Mouse (Mus musculus) lung, adult 2 months (tissue): ENCODE data around the gene Etfrf1. TPM values are rescaled to one million over a fixed set of nuclear protein-coding genes. Genes with fewer than 3 reads are reported as not detected.

ENCODE experiments used
- DNase-seq: peaks from one replicate; pipeline ENCODE4 v3.0.0; 2022
- H3K4me1 ChIP-seq: fragments of 200-500 bp; 2 replicates; pipeline ENCODE4 v1.6.1; 2011; ENCODE audit warnings: low read length; ENCODE audit not compliant: control insufficient read depth, insufficient read depth
- H3K4me3 ChIP-seq: fragments of 200-500 bp; replicated peaks from 2 replicates; pipeline ENCODE3; 2011; ENCODE audit warnings: low read depth, mild to moderate bottlenecking, control low read depth, low read length; ENCODE audit errors: extremely low read depth
- CTCF ChIP-seq: fragments of 200-500 bp; IDR thresholded peaks from 2 replicates; pipeline ENCODE4 v1.5.1; 2011; ENCODE audit warnings: mild to moderate bottlenecking, low read length, control low read depth; ENCODE audit not compliant: insufficient read depth
- POLR2A ChIP-seq: fragments of 200-500 bp; IDR thresholded peaks from 2 replicates; pipeline ENCODE4 v1.6.1; 2011; ENCODE audit warnings: low read depth, mild to moderate bottlenecking, control low read depth, low read length, borderline replicate concordance; ENCODE audit errors: extremely low read depth
- WGBS: fragments of 180-500 bp; shearing (Covaris S2); methylation state at CpG from one replicate; pipeline ENCODE4 v1.1.7; 2018; 5-methylcytosine and 5-hydroxymethylcytosine counted together
- polyA plus RNA-seq: library from polyadenylated mRNA; depleted of rRNA; stranded (reverse); fragments of >200 nt; gene quantifications from 2 replicates; pipeline ENCODE4 v1.2.3, GENCODE M21; 2012; rRNA removed

Gene Etfrf1
- 3.7 and 8.3 TPM in 2 replicates for polyA plus RNA-seq

- DNase-seq, result peak; percentile 96
- WGBS, result under 1% methylated on average over 36 of the region's 36 CpGs
- Histone ChIP-seq H3K4me3 (peak within 1 kb of the TSS; percentile 84), H3K4me1 (no peaks in the 10 kb centered on the region; the same call in 1 of the 2 replicates)
- TF ChIP-seq CTCF (no peak), POLR2A (peak; percentile 93; the same call in 1 of the 2 replicates)
Measured at GRCm38 (mm10) chr6:145210816-145211338, at the start of gene Etfrf1, which contains the start of gene Casc1. Gene Etfrf1 (plus strand): TSS chr6:145211134. Gene Casc1 (minus strand): TSS chr6:145211005.

- Histone ChIP-seq H3K4me1 (peaks cover 5% of the 10 kb centered on the region), H3K4me3 (no peak overlapping the region)
- WGBS, result 70% methylated on average over 14 of the region's 14 CpGs
- no peak for DNase-seq
- TF ChIP-seq CTCF (no peak), POLR2A (no peak)
Measured at GRCm38 (mm10) chr6:145171892-145172606, 38.9 kb upstream of the Etfrf1 start.

DNA sequence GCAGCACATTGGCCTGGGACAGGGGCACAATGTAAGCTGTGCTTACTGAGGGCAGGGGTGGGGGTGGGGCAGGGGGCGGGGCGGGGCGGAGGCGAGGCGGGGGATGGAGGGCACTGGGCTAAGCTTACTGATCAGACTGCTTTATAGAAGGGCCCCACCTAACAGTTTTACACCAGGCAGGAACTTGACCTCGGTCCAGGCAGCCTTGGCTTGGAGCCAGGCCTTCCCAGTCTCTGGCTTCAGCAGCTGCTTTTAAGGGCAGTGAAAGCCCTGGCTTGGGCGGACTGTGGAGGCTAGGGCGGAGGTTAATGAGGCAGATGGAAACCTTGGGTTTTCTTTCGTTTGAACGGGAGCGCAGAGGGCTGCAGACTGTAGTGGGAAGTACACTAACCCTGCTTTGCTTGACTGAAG, 37.1 kb upstream of the Etfrf1 start:
- peak; percentile 76 for DNase-seq
- Histone ChIP-seq H3K4me3 (no peak overlapping the region), H3K4me1 (peaks cover 5% of the 10 kb centered on the region)
- WGBS, result 15% methylated on average over 7 of the region's 11 CpGs
- TF ChIP-seq CTCF (no peak), POLR2A (no peak)

GRCm38 (mm10) chr6:145175571-145175981, 35.4 kb upstream of the Etfrf1 start:
- H3K4me3 ChIP-seq, result no peak overlapping the region
- no peak for TF ChIP-seq POLR2A
- TF ChIP-seq CTCF, result no peak
- no peak for DNase-seq
- WGBS, result 41% methylated on average over 9 of the region's 9 CpGs
- peaks cover 5% of the 10 kb centered on the region for H3K4me1 ChIP-seq

DNA sequence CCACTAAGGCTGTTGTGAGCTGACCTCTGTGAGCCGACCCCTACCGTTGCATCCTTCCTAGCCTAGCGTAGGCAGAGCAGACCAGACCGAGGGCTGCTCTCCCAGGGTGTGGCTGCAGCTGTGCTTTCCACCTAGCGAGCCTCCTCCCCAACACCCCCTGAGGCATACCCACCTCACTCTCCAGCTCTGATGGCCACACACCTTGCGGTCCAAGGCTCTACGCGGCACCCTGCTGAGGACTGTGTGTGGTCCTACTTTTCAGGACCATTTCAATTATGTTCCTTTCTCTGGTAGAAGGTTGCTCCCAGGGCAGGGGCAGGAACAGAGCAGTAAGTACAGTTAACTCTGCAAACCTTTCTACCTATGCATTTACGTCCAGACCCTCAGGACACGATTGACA, 34.5 kb upstream of the Etfrf1 start:
- TF ChIP-seq CTCF (no peak), POLR2A (no peak)

DNA sequence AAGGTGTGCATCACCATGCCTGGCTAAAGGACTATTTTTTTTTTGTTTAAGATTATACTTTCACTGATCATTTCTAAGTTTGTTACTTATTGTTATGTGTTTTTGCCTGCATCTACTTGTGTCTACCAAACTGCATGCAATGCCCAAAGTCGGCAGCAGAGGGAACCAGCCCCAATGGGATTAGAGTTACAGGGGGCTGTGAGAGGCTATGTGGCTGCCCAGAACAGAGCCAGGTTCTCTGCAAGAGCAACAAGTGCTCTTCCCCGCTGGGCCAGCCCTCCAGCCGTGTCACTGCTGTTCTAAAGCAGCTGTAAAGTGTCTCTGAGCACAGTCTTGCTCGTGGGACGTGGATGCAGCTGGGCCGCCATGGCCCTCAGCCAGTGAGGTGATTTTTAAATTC, 31.3 kb upstream of the Etfrf1 start:
- TF ChIP-seq CTCF (peak; percentile 66), POLR2A (no peak)
- Histone ChIP-seq H3K4me3 (no peak overlapping the region), H3K4me1 (no peaks in the 10 kb centered on the region)
- peak; percentile 56 for DNase-seq
- WGBS, result 41% methylated on average over 6 of the region's 6 CpGs

More for the DNA sequence above, 34.5 kb upstream of the Etfrf1 start:
- 81% methylated on average over 10 of the region's 10 CpGs for WGBS
- no peak for DNase-seq
- H3K4me3 ChIP-seq, result no peak overlapping the region
- H3K4me1 ChIP-seq, result peaks cover 5% of the 10 kb centered on the region

GRCm38 (mm10) chr6:145182044-145182443, 28.9 kb upstream of the Etfrf1 start:
- WGBS, result 36% methylated on average over 8 of the region's 8 CpGs
- H3K4me3 ChIP-seq, result no peak overlapping the region
- no peaks in the 10 kb centered on the region for H3K4me1 ChIP-seq
- DNase-seq, result no peak
- TF ChIP-seq POLR2A, result no peak
- TF ChIP-seq CTCF, result no peak

DNA sequence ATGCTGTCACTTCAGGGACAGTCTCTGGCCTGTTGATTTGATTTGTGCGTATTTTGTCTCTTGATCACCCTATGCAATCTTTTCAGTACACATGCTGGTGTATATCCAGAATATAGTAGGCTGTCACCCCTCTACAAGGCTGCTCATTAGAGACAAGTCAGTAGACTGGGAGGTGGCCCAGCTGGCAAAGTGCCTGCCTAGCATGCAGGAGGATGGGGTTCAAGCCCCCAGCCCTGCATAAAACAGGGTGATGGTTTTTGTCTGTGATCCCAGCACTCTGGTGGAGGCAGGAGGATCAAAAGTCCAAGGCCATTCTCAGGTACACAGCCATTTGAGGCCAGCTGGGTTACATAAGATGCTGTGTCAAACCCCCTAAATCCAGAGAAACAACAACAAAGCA, 24.8 kb upstream of the Etfrf1 start:
- Histone ChIP-seq H3K4me1 (no peaks in the 10 kb centered on the region), H3K4me3 (no peak overlapping the region)
- DNase-seq, result no peak
- 89% methylated on average over 1 of the region's 1 CpGs for WGBS
- no peak for TF ChIP-seq POLR2A

DNA sequence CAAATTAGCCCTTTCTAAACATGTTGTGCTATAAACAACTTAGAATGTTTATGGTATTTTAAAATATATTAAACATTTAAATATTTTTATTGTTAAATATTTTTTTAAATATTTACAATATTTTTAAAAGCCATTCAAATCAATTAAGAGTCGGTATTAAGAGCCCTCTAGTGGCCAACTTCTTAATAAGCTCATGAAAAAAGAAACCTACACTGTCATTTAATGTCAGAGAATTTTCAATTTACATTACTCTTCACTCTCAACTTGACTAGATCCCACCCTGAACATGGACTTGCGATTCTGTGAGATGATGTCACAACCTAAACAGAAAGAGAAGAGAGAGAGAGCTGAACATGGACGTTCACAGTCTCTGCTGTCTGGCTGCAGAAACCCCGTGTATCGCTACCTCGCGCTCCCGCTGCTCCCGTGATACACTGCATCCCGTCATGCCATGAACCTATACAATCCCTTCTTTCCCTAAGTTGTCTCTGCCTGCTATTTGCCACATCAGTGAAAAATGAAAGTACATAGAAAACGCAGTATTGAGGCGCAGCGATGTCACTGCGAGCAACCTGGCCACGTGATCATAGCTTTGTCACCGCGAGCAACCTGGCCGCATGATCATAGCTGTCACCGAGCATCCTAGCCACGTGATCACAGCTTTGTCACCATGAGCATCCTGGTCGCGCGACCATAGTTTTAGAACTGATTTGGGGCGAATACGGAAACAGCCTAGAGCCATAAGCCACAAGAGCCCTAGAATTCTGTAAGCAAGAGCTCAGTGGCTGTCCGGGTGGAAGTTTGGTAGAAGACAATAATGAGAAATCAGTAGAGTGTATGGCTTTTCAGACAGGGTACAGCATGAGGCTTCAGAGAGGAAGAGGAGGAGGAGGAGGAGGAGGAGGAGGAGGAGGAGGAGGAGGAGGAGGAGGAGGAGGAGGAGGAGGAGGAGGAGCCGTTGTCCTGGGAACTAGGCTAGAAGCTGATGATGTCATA, 23.5 kb upstream of the Etfrf1 start:
- no peaks in the 10 kb centered on the region for H3K4me1 ChIP-seq
- peak overlapping the region; percentile 45 for H3K4me3 ChIP-seq
- WGBS, result 61% methylated on average over 27 of the region's 27 CpGs
- TF ChIP-seq CTCF (no peak), POLR2A (no peak)
- peak; percentile 18 for DNase-seq
